Mouse (Mus musculus) neutrophil, adult 59 days (primary cell): ENCODE results near the gene Cylc2. TPM values are rescaled to one million over a fixed set of nuclear protein-coding genes. Genes with fewer than 3 reads are reported as not detected.

Experiments used
- total RNA-seq, 2 experiments: library from RNA; stranded (reverse); gene quantifications; 1 replicate in 1 of 2; 2 replicates in 1 of 2; pipeline ENCODE4 v1.2.4; 2023

Gene Cylc2
- not detected for total RNA-seq

GRCm38 (mm10) chr4:51216378-51216777 lies at the start of gene Cylc2:
Gene Cylc2 (plus strand): TSS chr4:51216678.

